Mouse (Mus musculus) embryo, embryonic 9.5 days (tissue): ENCODE data around the gene Grin2d.
"Not testable (repeated sequence)": the region's sequence is repeated elsewhere in the genome, so short reads cannot be mapped to it uniquely, and the experiment has no call there.

ENCODE experiments used
- DNase-seq: peaks from one replicate; pipeline ENCODE4 v3.0.0-alpha.2; 2017; ENCODE audit errors: extremely low spot score

Grin2d gene

DNA sequence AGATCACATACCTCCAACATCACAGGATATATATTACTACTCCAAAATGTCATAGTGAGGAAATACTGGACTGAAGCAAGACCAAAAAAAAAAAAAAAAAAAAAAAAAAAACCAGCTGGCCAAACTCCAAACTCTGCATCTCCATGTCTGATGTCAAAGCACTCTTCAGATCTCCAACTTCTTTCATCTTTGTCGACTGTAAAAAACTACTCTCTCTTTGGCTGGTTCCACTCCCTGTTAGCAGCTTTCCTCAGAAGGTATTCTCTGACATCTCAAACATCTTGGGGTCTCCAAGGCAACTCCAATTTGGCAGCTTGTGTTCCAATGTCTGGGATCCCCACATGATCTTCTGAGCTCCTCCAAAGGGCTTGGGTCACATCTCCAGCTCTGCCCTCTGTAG, at the start of gene Grin2d:
Grin2d (minus strand) TSS at position 101 of the 400 bp plus-strand sequence.
- DNase-seq = not testable (repeated sequence)

DNA sequence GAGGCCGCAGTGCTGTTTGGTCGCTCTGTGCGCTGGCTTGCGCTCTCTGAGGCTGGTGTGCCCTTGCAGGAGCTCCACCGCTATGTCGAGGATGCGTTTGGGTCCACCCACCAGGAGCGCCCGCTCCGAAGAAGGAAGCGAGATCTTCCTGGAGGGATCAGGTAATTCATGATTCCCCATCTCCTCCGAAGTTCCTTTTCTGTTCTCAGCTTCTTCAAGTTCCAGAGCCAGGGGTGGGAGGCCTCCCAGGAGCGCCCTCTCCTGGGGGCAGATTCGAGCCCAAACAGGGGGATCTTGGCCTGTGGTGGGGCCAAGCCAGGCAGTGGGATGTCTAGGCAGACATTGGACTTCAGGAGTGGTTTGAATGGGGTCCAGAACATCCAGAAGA, 46.2 kb upstream of the Grin2d start:
- peak; percentile 61 for DNase-seq

DNA sequence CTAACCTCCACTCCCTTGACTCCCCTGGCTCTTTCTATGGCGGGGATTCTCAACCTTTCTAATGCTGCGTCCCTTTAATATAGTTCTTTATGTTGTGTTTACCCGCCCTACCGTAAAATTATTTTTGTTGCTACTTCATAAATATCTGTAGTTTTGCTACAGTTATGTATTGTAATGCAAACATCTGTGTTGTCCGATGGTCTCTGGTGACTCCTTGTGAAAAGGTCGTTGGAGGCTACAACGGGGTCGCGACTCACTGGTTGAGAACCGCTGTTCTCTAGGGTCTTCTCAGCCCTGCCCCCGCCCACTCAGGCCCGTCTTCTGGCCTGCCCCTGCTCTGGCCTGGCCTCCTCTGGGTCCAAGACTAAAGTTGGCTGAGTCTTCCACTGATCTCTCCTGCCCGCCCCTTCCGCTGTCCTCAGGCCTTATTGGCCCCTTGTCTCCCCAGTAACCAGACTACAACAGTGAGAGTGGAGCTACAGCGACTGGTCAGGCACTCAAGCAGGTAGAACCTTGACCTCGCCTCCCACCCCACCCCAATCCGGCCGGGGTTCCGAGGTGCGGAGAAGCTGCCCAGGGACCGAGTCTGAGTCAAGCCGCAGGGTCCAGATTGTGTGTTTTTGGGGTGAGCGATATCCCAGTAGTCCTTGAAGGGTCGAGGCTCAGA, 45.7 kb upstream of the Grin2d start, which contains the start of gene Ccdc114:
Ccdc114 (plus strand) TSS at position 311 of the 667 bp plus-strand sequence.
- DNase-seq = peak; percentile 66

DNA sequence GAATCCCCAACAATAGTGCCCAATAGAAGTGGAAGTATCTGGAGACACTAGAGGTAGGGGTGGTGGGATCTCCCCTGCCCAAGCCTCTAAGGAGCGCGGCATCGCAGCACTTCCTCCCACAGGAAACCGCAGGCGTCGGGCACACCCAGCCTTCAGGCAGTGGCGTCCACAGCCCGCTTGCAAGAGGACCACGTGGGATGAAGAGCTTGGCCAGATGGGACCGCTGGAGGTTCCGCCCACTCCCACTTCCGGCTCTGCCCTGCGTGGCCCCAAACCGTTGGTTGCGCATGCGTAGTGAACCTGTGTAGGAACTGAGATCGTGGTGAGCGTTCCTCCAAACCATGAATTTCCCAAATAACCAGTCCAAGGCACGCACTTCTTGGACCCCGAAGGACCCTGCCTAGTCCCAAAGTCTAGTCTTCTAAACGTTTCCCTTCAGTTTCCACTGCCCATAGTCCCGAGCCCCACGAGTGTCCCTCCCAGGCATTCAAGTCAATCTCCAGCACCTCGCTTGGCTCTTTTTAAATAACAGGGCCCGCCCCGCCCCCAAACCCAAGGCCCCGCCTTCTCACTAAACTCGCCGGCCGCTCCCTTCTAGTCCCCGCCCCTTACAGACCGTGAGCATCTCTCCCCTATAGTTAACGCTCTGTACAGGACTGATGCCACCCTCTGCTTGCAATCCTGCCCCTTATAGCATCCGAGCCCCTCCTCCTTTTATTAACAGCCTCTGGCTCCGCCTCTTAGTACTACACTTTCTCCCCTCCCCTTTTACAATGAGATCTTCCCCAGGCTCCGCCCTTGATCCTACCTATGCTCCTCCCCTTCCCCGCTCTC, 45.0 kb upstream of the Grin2d start:
- peak; percentile 94 for DNase-seq

DNA sequence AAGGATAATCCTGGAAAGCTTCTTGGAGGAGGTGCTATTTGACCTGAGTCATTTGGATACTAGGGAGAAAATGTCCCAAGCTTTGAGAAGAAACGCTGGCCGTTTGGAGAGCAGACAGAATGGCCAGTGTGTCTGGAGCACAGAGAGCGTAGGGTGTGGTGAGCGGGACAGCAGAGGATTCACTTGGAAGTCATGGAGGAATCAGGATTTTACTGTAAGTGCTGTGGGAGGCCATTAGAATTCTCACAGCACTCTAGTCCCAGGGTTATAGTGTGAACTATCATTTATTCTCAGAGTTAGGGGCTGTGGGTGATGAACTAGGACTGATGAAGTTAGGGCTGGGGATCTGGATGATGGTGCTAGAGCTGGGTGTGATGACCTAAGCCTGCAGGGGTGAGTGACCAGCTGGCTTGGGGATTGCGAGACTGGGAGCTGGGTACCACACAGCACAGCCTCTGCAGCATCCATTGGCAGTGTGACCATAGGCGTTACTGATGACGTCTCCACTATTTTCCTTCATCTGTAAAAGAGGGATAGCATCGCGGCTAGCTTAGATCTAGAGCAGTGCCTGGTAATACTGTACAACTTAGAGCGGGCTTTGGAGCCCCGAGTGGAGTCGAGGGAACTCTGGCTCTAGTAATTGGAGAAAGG, 43.9 kb upstream of the Grin2d start:
- DNase-seq = no peak

DNA sequence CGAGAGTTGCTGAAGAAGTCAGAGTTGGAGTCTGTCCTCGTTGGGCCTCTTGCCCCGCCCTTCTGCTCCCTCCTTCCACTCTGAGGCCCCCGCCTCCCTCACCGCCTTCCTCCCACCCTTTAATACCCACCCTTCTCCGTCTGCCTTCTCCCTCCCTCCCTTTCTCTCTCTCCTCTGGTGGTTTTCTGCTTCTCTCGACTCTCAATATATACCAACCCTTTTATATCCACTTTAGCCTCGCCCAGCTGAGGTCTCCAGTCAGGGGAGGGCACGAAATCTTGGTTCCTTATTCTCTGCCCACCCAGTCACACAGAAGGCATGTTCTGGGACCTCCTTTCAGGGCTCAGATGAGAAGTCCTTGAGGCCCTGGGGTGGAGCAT, 43.1 kb upstream of the Grin2d start, which contains the start of gene Emp3:
Emp3 (minus strand) TSS at position 163 of the 380 bp plus-strand sequence.
- DNase-seq = no peak

DNA sequence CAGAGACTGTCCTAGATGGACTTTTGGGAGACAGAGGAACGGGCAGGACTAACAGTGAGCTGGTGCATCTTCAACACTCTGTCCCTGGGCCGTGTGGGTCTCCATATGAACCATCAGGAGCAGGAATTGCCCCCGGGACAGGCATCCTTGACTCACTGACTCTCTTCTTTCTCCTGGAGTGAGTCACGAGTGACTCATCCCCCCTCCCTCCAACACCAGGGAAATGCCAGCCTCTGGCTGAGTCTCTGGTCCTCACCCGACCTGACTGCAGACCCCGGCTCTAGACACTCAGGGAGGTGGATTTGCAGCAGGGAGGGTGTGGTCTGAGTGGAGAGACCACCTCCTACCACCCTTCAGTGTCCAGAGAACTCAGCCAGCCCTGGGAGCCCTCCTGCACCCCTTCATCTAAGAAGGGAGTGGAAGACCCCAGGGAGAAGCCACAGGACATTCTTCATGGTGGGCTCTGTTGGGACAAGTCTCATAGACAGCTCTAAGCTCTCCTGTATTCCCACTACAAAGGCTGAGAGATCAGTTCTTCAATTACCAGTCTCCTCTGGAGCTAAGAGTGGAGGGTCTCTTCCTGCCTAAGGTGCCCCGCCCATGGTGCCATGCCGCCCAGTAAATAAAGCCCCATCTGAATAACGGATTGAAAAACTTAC, 42.5 kb upstream of the Grin2d start:
- DNase-seq = no peak

DNA sequence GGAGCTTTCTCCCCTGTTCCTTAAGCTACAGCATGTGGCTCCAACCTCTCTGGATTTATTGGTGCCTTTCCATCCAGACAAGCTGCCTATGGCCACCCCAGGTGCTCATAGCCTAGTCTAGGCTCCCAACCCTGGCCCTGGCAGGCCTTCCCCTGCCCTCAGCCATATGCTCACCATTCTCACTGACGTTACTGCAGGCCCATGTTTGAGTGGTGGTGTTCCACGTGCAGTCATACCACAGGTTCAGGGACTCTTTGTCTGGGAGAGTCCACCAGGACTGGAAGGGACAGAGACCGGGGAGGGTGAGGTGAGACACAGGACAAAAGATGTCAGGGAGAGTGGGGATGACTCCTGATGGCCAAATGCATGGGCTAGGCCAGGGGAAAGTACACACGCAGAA, 41.6 kb upstream of the Grin2d start:
- no peak for DNase-seq

DNA sequence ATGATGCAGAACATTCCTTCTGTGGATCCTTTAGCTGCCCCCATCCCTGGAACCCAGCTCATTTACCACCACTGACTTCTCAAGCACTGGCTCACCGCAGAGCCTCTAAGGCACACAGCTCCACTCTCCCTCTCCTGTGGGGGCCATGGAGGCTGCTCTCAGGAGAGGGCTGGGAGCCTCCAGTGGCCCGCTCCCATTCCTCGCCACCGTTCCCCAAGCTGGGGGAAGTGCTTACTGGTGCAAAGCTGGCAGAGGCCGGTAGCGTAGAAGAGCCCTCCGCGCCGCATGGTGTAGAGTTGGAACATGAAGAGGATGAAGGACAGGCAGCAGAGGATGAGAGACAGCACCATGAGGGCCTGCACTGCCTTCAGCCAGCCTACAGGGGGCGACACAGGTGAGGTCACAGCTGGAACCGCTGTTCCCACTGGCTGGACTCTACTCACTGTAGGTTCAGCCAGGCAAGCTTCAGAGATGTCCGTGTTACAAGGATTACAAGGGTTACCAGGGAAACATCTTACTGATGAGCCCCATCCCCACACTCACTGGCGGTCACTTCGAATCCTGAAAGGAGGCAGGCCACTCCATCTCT, 41.0 kb upstream of the Grin2d start:
- DNase-seq = no peak

DNA sequence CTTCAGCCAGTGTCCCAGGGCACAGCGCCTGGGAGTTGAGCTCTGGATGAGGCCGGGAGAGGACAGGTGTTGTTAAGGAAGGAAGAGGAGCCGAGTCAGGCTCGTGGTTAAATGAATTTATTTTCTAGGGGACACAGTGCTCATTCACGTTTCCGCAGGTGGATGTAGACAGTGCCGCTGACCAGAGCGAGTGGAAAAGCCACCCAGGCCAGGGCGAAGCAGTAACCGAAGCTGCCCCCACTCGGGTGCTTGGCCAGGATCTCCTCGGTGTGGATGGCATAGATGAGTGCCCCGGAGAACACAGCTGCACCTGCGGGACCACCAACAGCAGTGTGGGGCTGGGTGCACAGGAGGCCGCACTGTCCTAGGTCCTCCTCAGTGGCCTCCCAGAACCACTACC, 39.7 kb upstream of the Grin2d start:
- DNase-seq = no peak

DNA sequence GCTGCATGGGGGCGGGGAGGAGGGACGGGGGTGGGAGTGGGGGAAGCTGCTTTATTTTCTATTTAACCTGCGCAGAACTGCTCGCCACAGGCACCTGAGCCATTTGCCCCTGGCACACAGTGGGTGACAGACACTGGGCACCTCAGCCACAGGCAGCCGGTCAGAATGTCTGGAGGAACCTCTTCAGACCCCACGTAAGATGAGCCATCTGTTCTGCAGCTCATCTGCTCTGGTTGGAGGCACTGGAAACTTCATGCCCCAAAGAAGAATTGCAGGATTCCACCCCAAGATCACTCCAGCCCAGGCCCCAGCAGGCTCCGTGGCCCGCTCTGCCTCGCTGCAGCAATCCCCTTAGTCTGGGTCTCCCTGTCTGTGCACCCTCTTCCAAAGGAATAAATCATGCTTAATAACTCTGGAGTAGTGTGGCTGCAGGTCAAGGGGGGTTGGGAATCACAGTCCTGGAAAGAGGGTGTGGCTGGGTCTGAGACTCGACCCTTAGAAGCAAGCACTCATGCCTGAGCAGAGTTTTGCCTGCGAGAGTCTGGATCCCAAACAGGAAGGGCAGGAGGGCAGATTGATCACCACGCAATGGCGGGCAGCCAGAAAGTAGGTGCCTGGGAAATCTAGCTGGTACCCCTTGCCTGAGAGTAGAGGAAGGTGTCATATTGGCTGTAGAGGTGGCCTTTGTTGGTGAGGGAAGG, 39.0 kb upstream of the Grin2d start:
- no peak for DNase-seq

DNA sequence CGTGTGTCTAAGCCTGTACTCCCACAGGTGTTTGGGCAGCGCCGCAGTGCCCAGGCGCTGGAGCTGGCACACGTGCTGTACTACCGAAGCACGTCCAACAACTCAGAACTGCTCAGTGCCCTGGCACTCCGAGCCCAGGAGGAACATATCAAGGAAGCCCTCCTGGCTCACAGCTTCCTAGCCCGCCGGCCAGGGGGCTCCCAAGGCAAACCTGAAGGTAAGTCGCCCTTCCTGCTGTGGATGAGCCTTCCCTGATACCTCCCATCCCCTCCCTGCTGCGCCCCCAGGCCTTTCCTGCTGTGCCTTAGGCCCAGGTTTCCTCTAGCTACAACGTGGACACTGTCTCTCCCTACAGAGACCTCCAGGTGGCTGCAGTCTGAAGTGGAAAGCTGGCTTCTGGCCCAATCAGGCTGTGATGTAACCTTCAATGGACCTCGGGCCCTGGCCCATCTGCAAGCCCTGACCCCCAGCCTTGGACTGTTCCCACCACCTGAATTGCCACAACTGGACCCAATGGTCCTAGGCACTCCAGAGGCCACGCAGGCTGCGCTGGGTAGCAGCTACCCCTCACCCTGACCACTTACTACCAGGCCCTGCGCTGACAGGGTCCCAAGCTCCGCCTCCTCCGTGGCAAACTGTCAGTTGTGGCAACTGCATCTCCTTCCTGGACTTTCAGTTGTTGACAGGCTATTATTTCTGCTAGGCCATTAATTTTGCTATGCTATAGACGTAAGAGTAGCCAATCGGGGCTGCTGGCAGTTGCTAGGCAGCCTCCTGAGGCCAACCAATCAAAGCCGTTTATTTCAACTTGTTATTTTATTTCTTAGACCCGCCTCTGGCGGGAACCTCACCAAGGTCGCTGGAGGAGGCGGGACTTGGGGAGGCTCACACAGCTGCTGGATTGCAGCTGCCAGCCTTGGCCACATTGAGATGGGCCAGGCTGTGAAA, 38.2 kb upstream of the Grin2d start:
- peak; percentile 61 for DNase-seq

DNA sequence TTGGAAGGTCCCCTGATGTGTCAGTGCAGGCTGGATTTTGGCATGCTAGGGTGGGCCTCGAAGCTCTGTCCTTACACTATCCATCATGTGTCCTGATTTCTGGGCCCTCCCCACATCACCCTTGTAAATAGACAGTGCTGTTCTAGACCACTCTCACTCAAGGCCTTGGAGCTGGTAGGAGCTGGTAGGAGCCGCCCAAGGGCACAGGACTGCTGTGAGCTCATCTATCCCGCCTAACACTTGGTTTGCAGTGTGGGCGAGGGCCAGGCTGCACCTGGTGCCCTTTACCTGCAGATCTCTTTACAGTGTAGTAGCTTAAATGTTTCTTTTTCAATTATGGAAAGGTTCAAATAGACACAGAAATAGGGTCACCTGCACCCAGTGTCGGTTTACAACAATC, 36.8 kb upstream of the Grin2d start:
- no peak for DNase-seq

DNA sequence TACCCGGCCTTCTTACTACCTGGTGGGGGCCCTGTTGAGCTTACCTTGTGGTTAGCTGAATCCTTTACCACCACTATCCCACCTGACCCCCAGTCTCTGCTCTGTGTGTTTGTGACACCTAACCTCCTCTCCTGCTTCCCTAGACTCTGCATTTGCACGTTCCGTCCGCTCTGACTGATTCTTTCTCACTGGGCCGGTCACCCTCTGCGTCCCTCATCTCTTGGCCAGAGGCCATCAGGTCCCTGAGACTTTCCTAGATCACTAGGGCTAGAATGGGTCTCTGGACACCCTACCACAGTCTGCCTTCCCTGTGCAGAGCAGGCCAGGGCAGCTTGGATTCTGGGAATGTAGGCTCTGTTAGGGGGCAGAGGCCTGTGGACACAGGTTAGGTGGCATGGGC, 35.9 kb upstream of the Grin2d start:
- no peak for DNase-seq

DNA sequence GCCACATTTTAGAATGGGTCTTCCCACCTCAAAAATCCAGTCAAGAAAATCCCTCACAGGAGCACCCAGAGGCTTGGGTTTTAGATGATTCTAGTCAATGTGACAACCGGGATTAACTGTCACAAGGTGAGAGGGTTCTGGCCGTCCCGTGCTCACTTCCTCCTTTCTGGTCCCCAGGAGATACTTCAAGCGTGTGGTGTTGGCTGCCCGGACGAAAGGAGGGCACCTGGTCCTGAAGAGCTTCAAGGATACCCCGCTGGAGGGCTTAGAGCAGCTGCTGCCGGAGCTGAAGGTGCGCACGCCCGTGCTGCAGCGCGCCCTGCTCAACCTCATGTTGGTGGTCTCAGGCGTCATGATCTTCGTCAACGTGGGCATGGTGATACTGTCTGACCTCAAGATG, 31.0 kb upstream of the Grin2d start:
- DNase-seq = no peak

DNA sequence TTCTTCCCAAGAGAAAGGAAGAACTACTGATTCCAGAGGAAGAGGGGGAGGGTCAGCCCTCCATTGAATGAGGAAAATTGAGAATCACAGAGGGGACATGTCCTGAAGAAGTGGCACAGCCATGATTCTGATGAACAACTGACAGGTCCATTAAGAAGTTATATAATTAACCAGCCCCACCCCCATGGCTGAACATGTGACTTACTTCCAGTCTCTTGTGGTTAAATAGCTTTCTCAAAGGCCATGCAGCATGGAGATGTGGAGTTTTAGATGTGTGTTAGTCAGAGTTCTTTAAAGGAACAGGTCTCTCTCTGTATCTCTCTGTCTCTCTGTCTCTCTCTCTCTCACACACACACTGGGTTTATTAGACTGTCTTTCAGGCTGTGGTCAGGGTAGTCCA, 30.2 kb upstream of the Grin2d start:
- no peak for DNase-seq

DNA sequence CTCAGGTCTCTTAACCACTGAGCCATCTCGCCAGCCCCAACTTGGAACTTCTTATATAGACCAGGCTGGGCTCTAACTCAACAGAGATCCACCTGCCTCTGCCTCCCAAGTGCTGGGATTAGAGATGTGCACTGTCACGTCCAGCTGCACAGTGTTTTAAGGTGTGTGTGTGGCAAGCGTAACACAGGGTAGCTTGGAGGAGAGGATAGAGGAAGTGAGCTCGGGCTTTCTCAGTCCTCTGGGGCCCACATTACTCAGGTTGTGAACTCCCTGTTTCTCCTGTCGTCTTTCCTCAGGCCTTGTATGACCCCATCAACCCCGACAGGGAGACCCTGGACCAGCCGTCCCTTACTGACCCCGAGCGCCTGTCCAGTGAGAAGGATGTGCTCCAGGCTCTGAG, 28.4 kb upstream of the Grin2d start:
- no peak for DNase-seq

DNA sequence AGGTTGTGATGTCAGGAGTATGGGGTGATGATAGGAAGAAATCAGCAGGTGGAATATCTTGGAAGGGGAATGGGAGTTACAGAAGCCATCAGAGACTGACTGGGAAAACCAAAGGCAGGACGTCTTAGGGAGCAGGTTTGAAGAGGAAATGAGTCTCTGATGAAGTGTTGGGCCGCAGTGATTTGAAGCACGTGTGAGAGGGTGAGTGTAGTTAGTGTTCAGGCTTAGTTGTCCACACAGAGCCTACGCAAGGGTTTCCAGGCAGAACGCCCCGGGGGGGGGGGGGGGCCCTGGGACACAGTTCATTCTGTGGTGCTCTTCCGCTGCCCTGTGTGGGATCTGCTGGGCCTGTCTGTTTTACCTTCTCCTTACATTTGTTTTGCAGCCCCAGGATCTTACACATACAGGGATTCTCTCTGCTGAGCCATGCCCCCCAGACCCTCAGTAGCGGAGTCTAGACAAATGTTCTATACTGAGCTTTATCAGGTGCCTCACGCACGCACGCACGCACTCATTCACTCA, 24.4 kb upstream of the Grin2d start:
- no peak for DNase-seq

DNA sequence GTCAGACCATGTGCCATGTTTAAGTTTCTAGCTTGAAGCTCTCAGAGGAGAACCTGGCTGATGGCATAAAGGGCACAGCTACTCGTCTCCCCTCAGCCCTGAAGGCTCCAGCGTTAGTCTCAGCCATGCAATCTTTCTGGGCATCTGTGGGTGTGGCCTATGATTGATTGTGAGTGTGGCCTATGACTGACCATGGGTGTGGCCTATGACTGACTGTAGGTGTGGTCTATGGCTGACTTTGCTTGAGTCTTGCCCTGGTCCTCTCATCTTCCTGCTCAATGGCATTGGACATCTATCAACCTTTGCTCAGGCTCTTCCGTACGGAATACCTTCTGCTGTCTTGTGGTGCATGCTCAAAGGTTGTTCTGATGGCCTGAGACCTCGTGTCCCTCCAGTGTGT, 23.4 kb upstream of the Grin2d start:
- no peak for DNase-seq

DNA sequence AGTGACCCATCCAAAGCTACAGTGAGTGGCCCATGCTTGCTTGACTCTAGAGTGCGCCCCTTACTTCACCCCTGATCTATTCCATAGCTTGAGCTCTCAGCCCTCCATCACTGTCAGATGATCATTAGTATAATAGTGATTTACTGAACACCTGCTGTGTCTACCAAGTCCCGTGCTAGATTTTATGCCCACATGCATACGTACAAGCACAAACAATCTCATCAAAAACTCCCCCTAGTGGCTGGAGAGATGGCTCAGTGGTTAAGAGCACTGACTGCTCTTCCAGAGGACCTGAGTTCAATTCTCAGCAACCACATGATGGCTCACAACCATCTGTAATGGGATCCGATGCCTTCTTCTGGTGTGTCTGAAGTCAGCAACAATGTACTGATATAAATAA, 19.9 kb upstream of the Grin2d start:
- DNase-seq = not testable (repeated sequence)
